Mouse (Mus musculus): ENCODE data around the gene Ppfia3.

- TF ChIP-seq CHD2 (IDR thresholded peaks at IDR 0.05; ENCODE audit: low read depth, low read length), result no peak
- no peak for TF ChIP-seq MAFK (IDR thresholded peaks at IDR 0.05; ENCODE audit: insufficient read depth, low read depth, low read length)
- TF ChIP-seq HCFC1 (IDR thresholded peaks at IDR 0.05; ENCODE audit: borderline replicate concordance, insufficient read depth, low read length), result no peak
- no peak for TF ChIP-seq ZNF384 (IDR thresholded peaks at IDR 0.05; ENCODE audit: low read depth, low read length)
- no peak for TF ChIP-seq ZC3H11A (IDR thresholded peaks at IDR 0.05; ENCODE audit: borderline replicate concordance, low read depth, low read length)
These were observed 24.7 kb downstream of the Ppfia3 start for GRCm38 (mm10) chr7:45342081-45342480.
